Mouse (Mus musculus): ENCODE measurements around the gene Smim15.

Smim15 gene

DNA sequence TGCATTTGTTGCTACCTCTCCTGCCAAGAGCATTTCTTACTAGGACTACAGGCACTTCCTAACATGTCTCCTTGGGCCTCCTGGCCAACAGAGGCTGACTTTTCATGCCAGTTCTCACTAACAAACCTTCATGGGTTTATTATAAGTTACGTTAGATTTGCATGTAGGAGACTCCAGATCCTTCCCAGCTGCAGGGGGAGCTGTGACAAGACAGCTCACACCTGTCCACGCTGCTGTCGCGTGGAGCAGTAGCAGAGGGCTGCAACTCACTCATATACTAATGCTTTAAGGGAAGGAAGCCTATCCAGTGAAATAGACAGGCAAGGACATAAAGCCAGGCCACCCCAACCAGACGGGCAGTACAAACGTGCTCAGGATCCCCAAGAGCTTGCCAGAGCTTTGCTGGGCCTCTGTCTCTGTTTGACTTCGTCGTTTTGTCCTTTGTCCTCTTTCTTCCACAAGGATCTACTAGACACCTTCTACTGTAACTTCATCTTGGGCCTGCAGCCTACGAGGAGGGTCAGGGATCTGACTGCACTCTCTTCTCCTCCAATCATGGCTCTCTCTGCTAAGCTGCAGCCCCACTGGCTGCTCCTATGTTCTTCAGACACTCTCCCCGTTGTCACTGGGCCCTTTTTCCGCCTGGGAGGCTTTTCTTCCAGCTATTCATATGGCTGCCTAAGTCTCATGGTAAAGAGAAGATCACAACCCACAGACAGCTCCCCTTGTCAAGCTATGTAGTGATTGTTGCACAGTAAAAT, 19.3 kb downstream of the Smim15 start:
- no peak for DNase-seq (ENCODE audit: low spot score)

- no peak for DNase-seq (ENCODE audit: low spot score)
Measured at GRCm38 (mm10) chr13:108064331-108064730, 20.1 kb downstream of the Smim15 start.

DNA sequence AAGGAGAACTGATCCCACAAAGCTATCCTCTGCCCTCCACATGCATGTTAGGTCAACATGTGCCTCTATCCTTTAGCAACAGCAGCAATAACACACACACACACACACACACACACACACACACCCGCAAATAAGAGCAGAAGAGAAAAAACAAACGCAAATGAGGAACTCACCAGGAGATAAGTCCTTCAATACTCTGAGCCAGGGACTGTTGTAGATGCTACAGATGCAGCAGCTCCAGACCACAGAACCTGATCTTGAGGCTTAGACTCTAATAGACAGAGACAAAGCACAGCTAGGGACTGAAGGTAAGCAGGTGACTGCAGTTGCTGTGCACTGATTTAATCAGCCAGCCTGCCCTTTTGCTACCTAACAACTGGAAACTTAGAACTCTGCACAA, 21.8 kb downstream of the Smim15 start:
- no peak for DNase-seq (ENCODE audit: low spot score)

DNA sequence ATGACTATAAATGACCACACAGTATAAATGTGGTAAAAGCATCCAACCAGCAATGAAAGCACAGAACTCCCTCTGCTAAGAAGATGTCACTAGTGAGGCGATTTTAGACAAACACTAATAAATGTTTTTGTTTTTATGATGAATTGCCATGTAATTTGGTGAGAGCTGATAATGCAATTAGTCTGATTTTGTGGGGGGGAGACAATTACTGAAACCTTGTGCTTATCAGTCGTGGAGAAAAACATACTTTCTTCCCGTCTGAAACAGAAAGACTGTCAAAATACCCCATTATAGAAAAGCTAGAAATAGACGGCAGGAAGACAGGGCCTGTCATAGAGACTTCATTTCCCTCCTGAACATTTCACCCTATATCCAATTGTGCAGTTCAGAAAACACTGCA, 24.9 kb downstream of the Smim15 start:
- no peak for DNase-seq (ENCODE audit: low spot score)

DNA sequence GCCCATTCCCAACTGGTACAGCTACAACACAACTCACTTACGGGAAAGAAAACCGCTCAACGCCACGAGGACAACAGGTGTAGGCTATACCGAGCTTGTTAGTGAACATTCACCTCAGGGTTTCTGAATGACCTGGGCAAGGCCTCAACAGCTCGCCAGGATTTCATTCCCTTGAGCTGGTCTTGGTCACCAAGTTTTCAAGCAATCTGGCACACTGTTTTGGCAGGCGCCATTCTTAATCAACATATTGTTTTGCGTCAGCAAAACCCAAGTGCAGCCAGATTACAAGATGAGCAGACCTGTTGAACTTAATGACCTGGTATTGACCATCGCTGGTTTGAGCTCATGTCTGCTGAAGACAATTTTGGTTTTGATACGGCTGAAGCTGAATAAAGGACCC, 25.9 kb downstream of the Smim15 start:
- DNase-seq (ENCODE audit: low spot score): no peak

GRCm38 (mm10) chr13:108077476-108077875, 33.2 kb downstream of the Smim15 start:
- no peak for DNase-seq (ENCODE audit: low spot score)

- no peak for DNase-seq (ENCODE audit: low spot score)
Measured at GRCm38 (mm10) chr13:108077901-108078300, 33.7 kb downstream of the Smim15 start.

- DNase-seq (ENCODE audit: low spot score): no peak
Measured at GRCm38 (mm10) chr13:108084086-108084485, 39.8 kb downstream of the Smim15 start.

GRCm38 (mm10) chr13:108086036-108086435, 41.8 kb downstream of the Smim15 start:
- DNase-seq (ENCODE audit: low spot score): no peak

DNA sequence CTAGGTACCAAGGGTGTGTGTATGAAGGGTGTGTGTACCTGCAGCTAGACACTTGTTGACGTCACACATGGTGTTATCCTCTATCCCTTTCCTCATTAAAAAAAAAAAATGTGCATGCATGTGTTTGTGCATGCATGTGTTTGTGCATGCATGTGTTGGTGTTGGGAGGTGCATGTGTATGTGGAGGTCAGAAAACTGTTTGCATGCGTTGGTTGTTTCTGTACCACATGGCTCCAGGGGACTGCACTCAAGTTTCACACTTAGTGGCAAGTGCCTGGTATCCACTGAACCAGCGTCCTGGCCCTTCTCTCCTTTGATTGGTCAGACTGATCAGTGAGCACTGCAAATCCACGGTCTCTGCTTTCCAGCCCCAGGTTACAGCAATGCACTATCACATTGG, 42.5 kb downstream of the Smim15 start:
- DNase-seq (ENCODE audit: low spot score): no peak

- no peak for DNase-seq (ENCODE audit: low spot score)
Measured at GRCm38 (mm10) chr13:108092290-108092689, 48.0 kb downstream of the Smim15 start.

DNA sequence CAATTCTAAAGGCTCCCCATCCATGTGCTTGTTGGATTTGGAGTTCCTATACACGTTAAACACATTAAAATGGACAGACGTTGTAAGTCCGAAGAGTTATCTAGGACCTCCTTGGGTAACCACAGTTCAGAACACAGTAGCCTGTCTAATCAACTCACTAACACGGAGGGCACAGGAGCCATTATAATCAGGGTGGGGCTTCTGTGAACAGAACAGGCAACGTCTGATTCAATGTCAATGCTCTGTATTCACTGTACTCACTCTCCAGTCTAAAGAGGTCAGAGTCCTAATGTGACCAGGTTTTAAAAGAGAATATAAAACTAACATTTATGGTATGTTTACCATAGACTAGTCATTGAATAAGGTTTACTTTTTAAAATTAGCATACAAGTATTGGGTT, 50.4 kb downstream of the Smim15 start:
- no peak for DNase-seq (ENCODE audit: low spot score)

GRCm38 (mm10) chr13:108095617-108096016, 51.4 kb downstream of the Smim15 start:
- DNase-seq (ENCODE audit: low spot score): no peak

DNA sequence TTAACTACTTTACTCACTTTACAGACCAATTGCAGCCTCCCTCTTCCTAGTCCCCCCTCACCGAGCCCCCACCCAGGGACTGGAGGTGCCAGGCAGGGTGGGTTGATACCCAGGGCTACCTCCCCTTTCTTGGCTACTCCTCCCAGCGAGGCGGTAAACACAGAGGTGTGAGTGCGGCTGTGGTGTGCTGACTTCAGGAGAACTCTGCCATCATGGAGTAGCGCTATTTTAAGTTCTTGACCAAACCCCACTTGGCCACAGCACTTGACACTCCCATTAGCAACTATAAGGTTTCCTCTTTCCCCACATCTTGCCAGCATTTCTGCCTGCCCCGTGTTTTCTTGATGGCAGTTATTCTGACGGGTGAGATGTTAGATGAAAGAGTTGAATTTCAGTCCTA, 52.2 kb downstream of the Smim15 start:
- no peak for DNase-seq (ENCODE audit: low spot score)

All from testis, postnatal 10 days (tissue).